Mouse (Mus musculus): ENCODE measurements around the gene Ppp4r3b. TPM values are rescaled to one million over a fixed set of nuclear protein-coding genes. Genes with fewer than 3 reads are reported as not detected.

Gene Ppp4r3b
- polyA plus RNA-seq, 1 experiment: 6.6 TPM

DNA sequence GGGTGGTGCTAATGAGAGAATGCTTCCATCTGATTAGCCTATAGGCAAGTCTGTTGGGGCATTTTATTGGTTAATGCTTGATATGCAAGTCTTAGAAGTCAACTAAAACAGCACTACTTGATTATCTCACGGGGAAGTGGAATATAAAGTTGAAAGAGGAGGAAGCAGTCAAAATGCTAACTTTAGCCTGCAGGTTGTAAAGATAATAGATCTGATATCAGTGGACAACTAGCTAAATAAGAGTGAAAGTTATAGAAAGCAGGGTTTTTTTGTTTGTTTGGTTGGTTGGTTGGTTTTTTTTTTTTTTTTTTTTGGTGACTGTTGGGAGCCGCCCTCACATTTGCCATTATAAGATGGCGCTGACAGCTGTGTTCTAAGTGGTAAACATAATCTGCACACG lies 9.1 kb upstream of the Ppp4r3b start:
- Histone ChIP-seq H3K4me3 (ENCODE audit: insufficient read depth, poor library complexity, severe bottlenecking) (no peak overlapping the region), H3K36me3 (ENCODE audit: control insufficient read depth, insufficient read depth) (peaks cover 28% of the 10 kb centered on the region), H3K79me2 (ENCODE audit: control insufficient read depth, insufficient read depth) (no peaks in the 10 kb centered on the region), H3K27me3 (ENCODE audit: control insufficient read depth, insufficient read depth, insufficient read length) (no peaks in the 10 kb centered on the region), H3K79me3 (ENCODE audit: low read depth) (no peaks in the 10 kb centered on the region), H3ac (ENCODE audit: control insufficient read depth, insufficient read length, low read depth) (no peak overlapping the region)
- TF ChIP-seq CTCF (IDR thresholded peaks at IDR 0.05; ENCODE audit: control insufficient read depth, insufficient read depth, insufficient read length) (no peak), MAX (IDR thresholded peaks at IDR 0.05) (no peak), MYOD1 (IDR thresholded peaks at IDR 0.05; ENCODE audit: control insufficient read depth, insufficient read length, low read depth) (no peak), MYOG (IDR thresholded peaks at IDR 0.05; ENCODE audit: control insufficient read depth, extremely low read depth, insufficient read length) (no peak), FOSL1 (IDR thresholded peaks at IDR 0.05; ENCODE audit: insufficient read depth, low read length, poor library complexity, severe bottlenecking) (no peak), USF1 (IDR thresholded peaks at IDR 0.05; ENCODE audit: low read depth) (no peak)

DNA sequence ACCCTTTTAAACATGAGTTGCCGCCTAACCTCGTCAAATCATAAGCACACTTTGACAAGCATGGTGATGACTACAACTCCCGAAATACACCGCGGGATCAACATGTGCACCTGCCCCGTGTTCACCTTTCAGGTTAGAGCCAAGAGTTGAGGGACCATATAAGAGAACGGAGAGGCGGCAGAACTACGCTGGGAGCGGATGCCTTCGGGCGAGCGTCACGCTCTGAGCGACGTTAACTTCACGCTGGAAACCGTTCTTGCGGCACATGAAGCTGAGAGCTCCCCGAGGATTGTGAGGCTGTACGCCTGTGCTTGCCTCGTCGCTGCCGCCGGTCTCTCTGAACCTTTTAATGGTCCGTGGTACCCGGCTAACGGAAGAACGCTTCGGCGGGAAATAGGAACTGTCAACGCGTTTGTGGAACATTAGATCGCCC lies 715 bp upstream of the Ppp4r3b start:
- Histone ChIP-seq H3ac (ENCODE audit: control insufficient read depth, insufficient read length, low read depth) (peak overlapping the region; percentile 72), H3K79me2 (ENCODE audit: control insufficient read depth, insufficient read depth) (peaks cover 71% of the 10 kb centered on the region), H3K4me3 (ENCODE audit: insufficient read depth, poor library complexity, severe bottlenecking) (peak overlapping the region; percentile 96), H3K27me3 (ENCODE audit: control insufficient read depth, insufficient read depth, insufficient read length) (no peaks in the 10 kb centered on the region), H3K36me3 (ENCODE audit: control insufficient read depth, insufficient read depth) (peaks cover 26% of the 10 kb centered on the region), H3K79me3 (ENCODE audit: low read depth) (peaks cover 46% of the 10 kb centered on the region)
- TF ChIP-seq MYOG (IDR thresholded peaks at IDR 0.05; ENCODE audit: control insufficient read depth, extremely low read depth, insufficient read length) (no peak), CEBPB (IDR thresholded peaks at IDR 0.05; ENCODE audit: low read depth) (no peak), USF1 (IDR thresholded peaks at IDR 0.05; ENCODE audit: low read depth) (no peak), CTCF (IDR thresholded peaks at IDR 0.05; ENCODE audit: control insufficient read depth, insufficient read depth, insufficient read length) (no peak), MYOD1 (IDR thresholded peaks at IDR 0.05; ENCODE audit: control insufficient read depth, insufficient read length, low read depth) (no peak)

- H3K79me2 ChIP-seq (ENCODE audit: control insufficient read depth, insufficient read depth): peaks cover 83% of the 10 kb centered on the region
- TF ChIP-seq CTCF (IDR thresholded peaks at IDR 0.05; ENCODE audit: control insufficient read depth, insufficient read depth, insufficient read length) (no peak), CEBPB (IDR thresholded peaks at IDR 0.05; ENCODE audit: low read depth) (no peak), MAX (IDR thresholded peaks at IDR 0.05) (no peak), MYOG (IDR thresholded peaks at IDR 0.05; ENCODE audit: control insufficient read depth, extremely low read depth, insufficient read length) (no peak), FOSL1 (IDR thresholded peaks at IDR 0.05; ENCODE audit: insufficient read depth, low read length, poor library complexity, severe bottlenecking) (no peak), MYOD1 (IDR thresholded peaks at IDR 0.05; ENCODE audit: control insufficient read depth, insufficient read length, low read depth) (no peak), USF1 (IDR thresholded peaks at IDR 0.05; ENCODE audit: low read depth) (no peak)
- H3K79me3 ChIP-seq (ENCODE audit: low read depth): peaks cover 53% of the 10 kb centered on the region
- peak overlapping the region; percentile 94 for H3ac ChIP-seq (ENCODE audit: control insufficient read depth, insufficient read length, low read depth)
- no peaks in the 10 kb centered on the region for H3K27me3 ChIP-seq (ENCODE audit: control insufficient read depth, insufficient read depth, insufficient read length)
- H3K4me3 ChIP-seq (ENCODE audit: insufficient read depth, poor library complexity, severe bottlenecking): peak overlapping the region; percentile 96
- peaks cover 22% of the 10 kb centered on the region for H3K36me3 ChIP-seq (ENCODE audit: control insufficient read depth, insufficient read depth)
These were observed 488 bp downstream of the Ppp4r3b start for GRCm38 (mm10) chr11:29173125-29173631.

- peaks cover 90% of the 10 kb centered on the region for H3K79me2 ChIP-seq (ENCODE audit: control insufficient read depth, insufficient read depth)
- TF ChIP-seq CEBPB (IDR thresholded peaks at IDR 0.05; ENCODE audit: low read depth) (no peak), CTCF (IDR thresholded peaks at IDR 0.05; ENCODE audit: control insufficient read depth, insufficient read depth, insufficient read length) (no peak), MYOG (IDR thresholded peaks at IDR 0.05; ENCODE audit: control insufficient read depth, extremely low read depth, insufficient read length) (no peak), USF1 (IDR thresholded peaks at IDR 0.05; ENCODE audit: low read depth) (no peak), MYOD1 (IDR thresholded peaks at IDR 0.05; ENCODE audit: control insufficient read depth, insufficient read length, low read depth) (no peak), FOSL1 (IDR thresholded peaks at IDR 0.05; ENCODE audit: insufficient read depth, low read length, poor library complexity, severe bottlenecking) (no peak), MAX (IDR thresholded peaks at IDR 0.05) (no peak)
These were observed 1.2 kb downstream of the Ppp4r3b start for GRCm38 (mm10) chr11:29173706-29174436.

DNA sequence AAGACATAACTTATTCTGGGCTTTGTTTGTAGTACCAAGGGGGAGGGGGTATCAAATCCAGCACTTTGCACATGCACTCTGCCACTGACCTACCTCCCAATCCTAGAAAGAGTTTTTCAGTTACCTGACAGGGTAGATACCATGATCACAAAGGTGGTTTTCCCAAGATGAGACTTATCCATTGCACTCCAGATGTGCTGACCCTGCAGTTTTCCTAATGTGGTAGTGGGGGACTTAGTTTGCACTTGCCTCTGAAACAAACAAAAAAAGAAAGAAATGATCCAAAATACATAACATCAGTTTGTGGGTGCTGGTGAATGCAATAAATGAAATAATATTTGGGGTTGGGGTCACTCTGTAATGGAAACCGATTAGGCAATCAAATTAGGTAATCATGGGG lies 6.6 kb downstream of the Ppp4r3b start:
- H3K79me3 ChIP-seq (ENCODE audit: low read depth): peaks cover 53% of the 10 kb centered on the region
- H3ac ChIP-seq (ENCODE audit: control insufficient read depth, insufficient read length, low read depth): no peak overlapping the region
- no peak overlapping the region for H3K4me3 ChIP-seq (ENCODE audit: insufficient read depth, poor library complexity, severe bottlenecking)
- no peaks in the 10 kb centered on the region for H3K27me3 ChIP-seq (ENCODE audit: control insufficient read depth, insufficient read depth, insufficient read length)
- H3K36me3 ChIP-seq (ENCODE audit: control insufficient read depth, insufficient read depth): peaks cover 63% of the 10 kb centered on the region
- TF ChIP-seq FOSL1 (IDR thresholded peaks at IDR 0.05; ENCODE audit: insufficient read depth, low read length, poor library complexity, severe bottlenecking) (no peak), USF1 (IDR thresholded peaks at IDR 0.05; ENCODE audit: low read depth) (no peak)
- peaks cover 76% of the 10 kb centered on the region for H3K79me2 ChIP-seq (ENCODE audit: control insufficient read depth, insufficient read depth)

More at GRCm38 (mm10) chr11:29173706-29174436, 1.2 kb downstream of the Ppp4r3b start:
- Histone ChIP-seq H3K36me3 (ENCODE audit: control insufficient read depth, insufficient read depth) (peaks cover 22% of the 10 kb centered on the region), H3K79me3 (ENCODE audit: low read depth) (peaks cover 56% of the 10 kb centered on the region), H3K4me3 (ENCODE audit: insufficient read depth, poor library complexity, severe bottlenecking) (peak overlapping the region; percentile 96), H3K27me3 (ENCODE audit: control insufficient read depth, insufficient read depth, insufficient read length) (no peaks in the 10 kb centered on the region), H3ac (ENCODE audit: control insufficient read depth, insufficient read length, low read depth) (peak overlapping the region; percentile 59)

Measured in C2C12 (cell line).